Mouse (Mus musculus) stomach, embryonic 14.5 days (tissue): ENCODE measurements around the gene Maml2. TPM values are rescaled to one million over a fixed set of nuclear protein-coding genes. Genes with fewer than 3 reads are reported as not detected.

Experiments
- ATAC-seq: fragments of 200-750 bp; cut with Nextera tagmentation; 2 replicates; pipeline ENCODE4 v1.8.0; 2017; ENCODE audit warnings: low read depth, moderate TSS enrichment; ENCODE audit not compliant: insufficient number of reproducible peaks, insufficient read depth, low FRiP score
- H3K27ac ChIP-seq: fragments of 300-500 bp; sonication (generic); 2 replicates; pipeline ENCODE4 v1.5.1; 2014; ENCODE audit warnings: mild to moderate bottlenecking, low read length, moderate library complexity, mixed read lengths
- H3K27me3 ChIP-seq: fragments of 300-500 bp; sonication (generic); 2 replicates; pipeline ENCODE4 v1.6.1; 2014; ENCODE audit warnings: low read length, control low read depth, mixed read lengths; ENCODE audit not compliant: control insufficient read depth, insufficient read depth
- H3K36me3 ChIP-seq: fragments of 300-500 bp; sonication (generic); 2 replicates; pipeline ENCODE4 v1.6.1; 2014; ENCODE audit warnings: mild to moderate bottlenecking, control low read depth, low read length, moderate library complexity, mixed read lengths; ENCODE audit not compliant: control insufficient read depth, insufficient read depth
- H3K4me1 ChIP-seq: fragments of 300-500 bp; sonication (generic); 2 replicates; pipeline ENCODE4 v1.6.1; 2014; ENCODE audit warnings: low read length, control low read depth, mixed read lengths; ENCODE audit not compliant: control insufficient read depth, insufficient read depth
- H3K4me2 ChIP-seq: fragments of 300-500 bp; sonication (generic); replicated peaks from 2 replicates; pipeline ENCODE4 v1.6.1; 2014; ENCODE audit warnings: low read depth, low read length, control low read depth
- H3K4me3 ChIP-seq: fragments of 300-500 bp; sonication (generic); 2 replicates; pipeline ENCODE4 v1.5.1; 2014; ENCODE audit warnings: low read depth, low read length, control low read depth
- H3K9ac ChIP-seq: fragments of 300-500 bp; sonication (generic); replicated peaks from 2 replicates; pipeline ENCODE4 v1.6.1; 2014; ENCODE audit warnings: low read depth, mild to moderate bottlenecking, control low read depth, low read length, moderate library complexity, mixed read lengths
- H3K9me3 ChIP-seq: fragments of 300-500 bp; sonication (generic); 2 replicates; pipeline ENCODE4 v1.6.1; 2016; ENCODE audit warnings: low read depth, low read length, control low read depth; ENCODE audit not compliant: control insufficient read depth
- WGBS: fragments of 180-500 bp; shearing (Covaris S2); extraction: QIAGEN DNeasy Blood & Tissue Kit; methylation state at CpG from one replicate; pipeline ENCODE4 v1.1.7; 2014; 5-methylcytosine and 5-hydroxymethylcytosine counted together
- polyA plus RNA-seq: library from polyadenylated mRNA; unstranded; fragments of >200 nt; fragmentation: Nextera tagmentation; extraction: Ambion mirVana; gene quantifications from 2 replicates; pipeline ENCODE4 v1.2.1, GENCODE M21; 2014

Maml2 gene
- polyA plus RNA-seq, 1 experiment from 2014 or later = 12.7 TPM

GRCm38 (mm10) chr9:13651828-13652227 is 354.1 kb downstream of the Maml2 start:
- WGBS = 85% methylated on average over 4 of the region's 4 CpGs
- no peak overlapping the region for H3K27ac ChIP-seq
- H3K4me1 ChIP-seq = peaks cover 7% of the 10 kb centered on the region; the same call in 1 of the 2 replicates
- no peaks in the 10 kb centered on the region for H3K9me3 ChIP-seq
- no peaks in the 10 kb centered on the region for H3K27me3 ChIP-seq
- no peak overlapping the region for H3K4me3 ChIP-seq
- no peaks in the 10 kb centered on the region for H3K36me3 ChIP-seq
- ATAC-seq = no peak
- H3K4me2 ChIP-seq = no peak overlapping the region
- H3K9ac ChIP-seq = no peak overlapping the region

- ATAC-seq = no peak
- Histone ChIP-seq H3K4me3 (no peak overlapping the region), H3K4me1 (peaks cover 7% of the 10 kb centered on the region; the same call in 1 of the 2 replicates), H3K9me3 (no peaks in the 10 kb centered on the region), H3K27me3 (no peaks in the 10 kb centered on the region), H3K4me2 (no peak overlapping the region), H3K9ac (no peak overlapping the region), H3K36me3 (no peaks in the 10 kb centered on the region), H3K27ac (no peak overlapping the region)
- WGBS = 47% methylated on average over 8 of the region's 8 CpGs
Observed at GRCm38 (mm10) chr9:13652389-13652877, 354.7 kb downstream of the Maml2 start.

- peaks cover 7% of the 10 kb centered on the region; the same call in 1 of the 2 replicates for H3K4me1 ChIP-seq
- no peak overlapping the region for H3K4me3 ChIP-seq
- ATAC-seq = 0 out of 2 replicates have a peak, but pooled peaks have one; percentile 18
- no peaks in the 10 kb centered on the region for H3K9me3 ChIP-seq
- H3K27ac ChIP-seq = no peak overlapping the region
- WGBS = 24% methylated on average over 3 of the region's 3 CpGs
- H3K9ac ChIP-seq = no peak overlapping the region
- no peak overlapping the region for H3K4me2 ChIP-seq
- H3K27me3 ChIP-seq = no peaks in the 10 kb centered on the region
- no peaks in the 10 kb centered on the region for H3K36me3 ChIP-seq
Observed at GRCm38 (mm10) chr9:13652917-13653316, 355.2 kb downstream of the Maml2 start.

GRCm38 (mm10) chr9:13661768-13662623 is 364.2 kb downstream of the Maml2 start:
- 2% methylated on average over 12 of the region's 12 CpGs for WGBS
- H3K9ac ChIP-seq = 0 out of 2 replicates have a peak overlapping the region, but pooled peaks have one; percentile 6

GRCm38 (mm10) chr9:13665487-13665969 is 367.8 kb downstream of the Maml2 start:
- Histone ChIP-seq H3K9ac (no peak overlapping the region), H3K27ac (peak overlapping the region; percentile 33; the same call in 1 of the 2 replicates), H3K36me3 (no peaks in the 10 kb centered on the region), H3K9me3 (no peaks in the 10 kb centered on the region), H3K4me2 (no peak overlapping the region), H3K4me1 (peaks cover 12% of the 10 kb centered on the region), H3K4me3 (no peak overlapping the region), H3K27me3 (no peaks in the 10 kb centered on the region)
- ATAC-seq = peak; percentile 37; the same call in 1 of the 2 replicates
- WGBS = 76% methylated on average over 2 of the region's 2 CpGs

More at GRCm38 (mm10) chr9:13661768-13662623, 364.2 kb downstream of the Maml2 start:
- peak overlapping the region; percentile 8; the same call in 1 of the 2 replicates for H3K4me3 ChIP-seq
- H3K36me3 ChIP-seq = no peaks in the 10 kb centered on the region
- peak; percentile 73 for ATAC-seq
- H3K4me1 ChIP-seq = peaks cover 12% of the 10 kb centered on the region
- peak overlapping the region; percentile 44 for H3K4me2 ChIP-seq
- no peaks in the 10 kb centered on the region for H3K9me3 ChIP-seq
- H3K27ac ChIP-seq = peak overlapping the region; percentile 87
- no peaks in the 10 kb centered on the region for H3K27me3 ChIP-seq

- Histone ChIP-seq H3K4me2 (no peak overlapping the region), H3K4me3 (no peak overlapping the region), H3K9me3 (no peaks in the 10 kb centered on the region), H3K36me3 (no peaks in the 10 kb centered on the region), H3K4me1 (no peaks in the 10 kb centered on the region), H3K9ac (no peak overlapping the region), H3K27me3 (no peaks in the 10 kb centered on the region), H3K27ac (no peak overlapping the region; the same call in 1 of the 2 replicates)
- 0 out of 2 replicates have a peak, but pooled peaks have one; percentile 12 for ATAC-seq
- 81% methylated on average over 1 of the region's 1 CpGs for WGBS
Observed at GRCm38 (mm10) chr9:13667955-13668354, 370.2 kb downstream of the Maml2 start.

GRCm38 (mm10) chr9:13668742-13669141 is 371.0 kb downstream of the Maml2 start:
- 54% methylated on average over 2 of the region's 2 CpGs for WGBS
- Histone ChIP-seq H3K27ac (no peak overlapping the region), H3K4me1 (no peaks in the 10 kb centered on the region), H3K9ac (no peak overlapping the region), H3K27me3 (no peaks in the 10 kb centered on the region), H3K36me3 (no peaks in the 10 kb centered on the region), H3K9me3 (no peaks in the 10 kb centered on the region), H3K4me3 (no peak overlapping the region), H3K4me2 (no peak overlapping the region)
- no peak for ATAC-seq

- H3K36me3 ChIP-seq = no peaks in the 10 kb centered on the region
- no peak for ATAC-seq
- no peaks in the 10 kb centered on the region for H3K27me3 ChIP-seq
- H3K9ac ChIP-seq = no peak overlapping the region
- WGBS = 93% methylated on average over 3 of the region's 3 CpGs
- no peak overlapping the region for H3K27ac ChIP-seq
- no peaks in the 10 kb centered on the region for H3K4me1 ChIP-seq
- no peaks in the 10 kb centered on the region for H3K9me3 ChIP-seq
- H3K4me3 ChIP-seq = no peak overlapping the region
- no peak overlapping the region for H3K4me2 ChIP-seq
Observed at GRCm38 (mm10) chr9:13671125-13671769, 373.5 kb downstream of the Maml2 start.
